Mouse (Mus musculus) spleen, adult 2 months (tissue): ENCODE results near the gene Msi1. TPM values are rescaled to one million over a fixed set of nuclear protein-coding genes. Genes with fewer than 3 reads are reported as not detected.

Source experiments
- DNase-seq, 2 experiments: peaks; one replicate each; pipeline versions ENCODE4 v3.0.0 to v3.0.0-alpha.2; 2012 to 2021; ENCODE audit warnings: low spot score in 2 of 2, low read depth in 1 of 2
- H3K27ac ChIP-seq: fragments of 200-500 bp; 2 replicates; pipeline ENCODE4 v1.5.1; 2012; ENCODE audit warnings: low read length, inconsistent platforms; ENCODE audit not compliant: insufficient read depth
- H3K27me3 ChIP-seq: fragments of 200-500 bp; 2 replicates; pipeline ENCODE4 v1.6.1; 2012; ENCODE audit warnings: mild to moderate bottlenecking, moderate library complexity, low read length, inconsistent platforms; ENCODE audit not compliant: control insufficient read depth, insufficient read depth
- H3K36me3 ChIP-seq: fragments of 200-500 bp; 2 replicates; pipeline ENCODE4 v1.6.1; 2012; ENCODE audit warnings: mild to moderate bottlenecking, low read length, inconsistent platforms; ENCODE audit not compliant: control insufficient read depth, insufficient read depth
- H3K4me1 ChIP-seq: fragments of 200-500 bp; 2 replicates; pipeline ENCODE4 v1.6.1; 2011; ENCODE audit warnings: inconsistent platforms; ENCODE audit not compliant: control insufficient read depth, insufficient read depth, insufficient read length
- H3K4me3 ChIP-seq: fragments of 200-500 bp; 2 replicates; pipeline ENCODE4 v1.5.1; 2011; ENCODE audit warnings: mild to moderate bottlenecking, inconsistent platforms; ENCODE audit not compliant: insufficient read depth, insufficient read length; ENCODE audit errors: extremely low read depth
- CTCF ChIP-seq: fragments of 200-500 bp; IDR thresholded peaks from 2 replicates; pipeline ENCODE4 v1.5.1; 2011; ENCODE audit warnings: mild to moderate bottlenecking, inconsistent platforms; ENCODE audit not compliant: insufficient read depth, insufficient read length, insufficient replicate concordance; ENCODE audit errors: extremely low read depth
- POLR2A ChIP-seq: fragments of 200-500 bp; IDR thresholded peaks from 2 replicates; pipeline ENCODE4 v1.6.1; 2011; ENCODE audit warnings: low read depth, low read length, inconsistent platforms
- WGBS: fragments of 180-500 bp; shearing (Covaris S2); methylation state at CpG from one replicate; pipeline ENCODE4 v1.1.7; 2018; 5-methylcytosine and 5-hydroxymethylcytosine counted together
- polyA plus RNA-seq: library from polyadenylated mRNA; depleted of rRNA; stranded (reverse); fragments of >200 nt; gene quantifications from 2 replicates; pipeline ENCODE4 v1.2.3, GENCODE M21; 2012

The Msi1 gene
- polyA plus RNA-seq, 1 experiment, result 0.47 TPM

GRCm38 (mm10) chr5:115397839-115398780 lies 31.3 kb upstream of the Msi1 start:
- no peak for DNase-seq
- H3K36me3 ChIP-seq, result no peaks in the 10 kb centered on the region
- TF ChIP-seq POLR2A (no peak), CTCF (no peak)
- peaks cover 2% of the 10 kb centered on the region; the same call in 1 of the 2 replicates for H3K4me1 ChIP-seq
- H3K4me3 ChIP-seq, result no peak overlapping the region
- H3K27me3 ChIP-seq, result peaks cover 12% of the 10 kb centered on the region
- no peak overlapping the region for H3K27ac ChIP-seq
- 16% methylated on average over 48 of the region's 48 CpGs for WGBS

GRCm38 (mm10) chr5:115402063-115402462 lies 27.3 kb upstream of the Msi1 start:
- no peak for DNase-seq
- no peak overlapping the region for H3K4me3 ChIP-seq
- no peak overlapping the region for H3K27ac ChIP-seq
- no peaks in the 10 kb centered on the region for H3K36me3 ChIP-seq
- peaks cover 2% of the 10 kb centered on the region; the same call in 1 of the 2 replicates for H3K4me1 ChIP-seq
- TF ChIP-seq POLR2A (no peak), CTCF (no peak)
- 89% methylated on average over 8 of the region's 8 CpGs for WGBS
- peaks cover 10% of the 10 kb centered on the region for H3K27me3 ChIP-seq

GRCm38 (mm10) chr5:115403436-115404140 lies 25.8 kb upstream of the Msi1 start:
- 42% methylated on average over 17 of the region's 17 CpGs for WGBS
- TF ChIP-seq CTCF, result no peak
- no peak for TF ChIP-seq POLR2A
- H3K27me3 ChIP-seq, result peaks cover under 1% of the 10 kb centered on the region; the same call in 1 of the 2 replicates

GRCm38 (mm10) chr5:115404241-115404794 lies 25.1 kb upstream of the Msi1 start:
- WGBS, result 19% methylated on average over 18 of the region's 18 CpGs
- H3K27me3 ChIP-seq, result no peaks in the 10 kb centered on the region
- H3K4me3 ChIP-seq, result no peak overlapping the region
- no peaks in the 10 kb centered on the region for H3K4me1 ChIP-seq
- no peak overlapping the region for H3K27ac ChIP-seq
- no peak for DNase-seq
- TF ChIP-seq POLR2A, result no peak
- TF ChIP-seq CTCF, result no peak
- H3K36me3 ChIP-seq, result no peaks in the 10 kb centered on the region

More at GRCm38 (mm10) chr5:115403436-115404140, 25.8 kb upstream of the Msi1 start:
- Histone ChIP-seq H3K27ac (no peak overlapping the region), H3K36me3 (no peaks in the 10 kb centered on the region), H3K4me3 (no peak overlapping the region), H3K4me1 (no peaks in the 10 kb centered on the region)
- DNase-seq, result no peak

GRCm38 (mm10) chr5:115405205-115405604 lies 24.2 kb upstream of the Msi1 start:
- TF ChIP-seq POLR2A (no peak), CTCF (no peak)
- no peak overlapping the region for H3K27ac ChIP-seq
- no peaks in the 10 kb centered on the region for H3K36me3 ChIP-seq
- no peaks in the 10 kb centered on the region for H3K27me3 ChIP-seq
- H3K4me1 ChIP-seq, result no peaks in the 10 kb centered on the region
- no peak overlapping the region for H3K4me3 ChIP-seq
- DNase-seq, result no peak
- WGBS, result 75% methylated on average over 8 of the region's 8 CpGs

GRCm38 (mm10) chr5:115408110-115408509 lies 21.3 kb upstream of the Msi1 start:
- Histone ChIP-seq H3K36me3 (no peaks in the 10 kb centered on the region), H3K27ac (no peak overlapping the region), H3K27me3 (no peaks in the 10 kb centered on the region), H3K4me1 (no peaks in the 10 kb centered on the region), H3K4me3 (no peak overlapping the region)
- TF ChIP-seq POLR2A (no peak), CTCF (no peak)
- no peak for DNase-seq
- 38% methylated on average over 9 of the region's 9 CpGs for WGBS
